Mouse (Mus musculus) liver, adult 2 months (tissue): ENCODE measurements at regions not wholly inside any gene's neighbourhood (a gene's known extent, or its start where the extent isn't known, plus 50 kb on each side); places are given as distances from the start of the nearest gene placed in this dataset.

ENCODE experiments used
- CTCF ChIP-seq: fragments of 200-500 bp; IDR thresholded peaks from 2 replicates; pipeline ENCODE4 v1.5.1; 2011; ENCODE audit warnings: low read depth, low read length, control low read depth
- POLR2A ChIP-seq: fragments of 200-500 bp; IDR thresholded peaks from 2 replicates; pipeline ENCODE4 v1.6.1; 2011; ENCODE audit warnings: low read length, control low read depth; ENCODE audit not compliant: insufficient read depth; ENCODE audit errors: extremely low read depth

DNA sequence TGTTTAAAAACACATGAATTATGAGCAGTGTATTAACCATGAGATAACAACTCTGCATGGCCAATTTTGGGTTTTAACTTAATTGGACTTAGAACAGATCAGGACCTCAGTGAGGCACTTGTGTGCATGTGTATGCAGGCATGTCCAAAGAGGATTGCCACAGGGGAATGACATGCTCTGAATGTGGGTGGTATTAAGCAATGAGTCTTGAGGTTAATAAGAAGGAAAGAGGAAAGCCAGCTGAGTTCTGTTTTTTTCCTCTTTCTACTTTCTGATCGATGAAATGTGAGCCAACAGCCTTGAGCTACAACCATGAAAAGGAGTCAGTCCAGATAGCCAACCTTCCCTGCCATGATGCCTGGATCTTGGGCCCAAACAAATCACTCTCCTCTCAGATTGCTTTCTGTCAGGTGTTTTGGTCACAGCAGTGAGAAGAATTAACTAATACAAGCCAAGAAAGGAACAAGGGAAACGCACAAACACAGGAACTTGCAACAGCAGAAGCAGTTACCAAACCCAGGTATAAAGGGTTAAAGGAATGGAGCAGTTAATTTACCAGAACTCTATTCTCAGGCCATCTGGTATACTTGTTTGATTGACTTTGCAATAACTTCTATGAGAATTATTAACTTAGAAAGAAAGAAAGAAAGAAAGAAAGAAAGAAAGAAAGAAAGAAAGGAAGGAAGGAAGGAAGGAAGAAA is 243.3 kb upstream of the Mmadhc start:
- TF ChIP-seq CTCF (no peak), POLR2A (no peak)
